Mouse (Mus musculus): Measurements from ENCODE around the gene Efcab5. TPM values are rescaled to one million over a fixed set of nuclear protein-coding genes. Genes with fewer than 3 reads are reported as not detected.
"Not testable (repeated sequence)": the region's sequence is repeated elsewhere in the genome, so short reads cannot be mapped to it uniquely, and the experiment has no call there.

The Efcab5 gene
- polyA plus RNA-seq, 1 experiment from 2014 or later, result 0.15 TPM

- ATAC-seq (ENCODE audit: low FRiP score, low TSS enrichment) (peak; percentile 40), DNase-seq (ENCODE audit: low spot score) (peak; percentile 39)
- 2% methylated on average over 16 of the region's 16 CpGs for WGBS
- Histone ChIP-seq H3K36me3 (ENCODE audit: control insufficient read depth, insufficient read depth, low read length) (peaks cover 6% of the 10 kb centered on the region; the same call in 1 of the 2 replicates), H3K27ac (replicated peaks) (peak overlapping the region; percentile 89), H3K4me2 (replicated peaks; ENCODE audit: low read depth) (peak overlapping the region; percentile 80), H3K4me3 (ENCODE audit: low read depth, low read length) (peak overlapping the region; percentile 89), H3K4me1 (replicated peaks; ENCODE audit: control insufficient read depth, insufficient read depth) (no peaks in the 10 kb centered on the region), H3K9me3 (ENCODE audit: control insufficient read depth, low read length) (no peaks in the 10 kb centered on the region), H3K9ac (ENCODE audit: low read length) (peak overlapping the region; percentile 76), H3K27me3 (ENCODE audit: control insufficient read depth, insufficient read depth, low read length) (no peaks in the 10 kb centered on the region)
- TF ChIP-seq CTCF (IDR thresholded peaks at IDR 0.05; ENCODE audit: low read depth) (no peak), EP300 (optimal IDR thresholded peaks at IDR 0.05) (no peak)
Measured at GRCm38 (mm10) chr11:77077792-77078191, 111.0 kb downstream of the Efcab5 start.

GRCm38 (mm10) chr11:77077331-77077730 lies 111.4 kb downstream of the Efcab5 start:
- DNase-seq (ENCODE audit: low spot score); H3K27me3 ChIP-seq (ENCODE audit: control insufficient read depth, insufficient read depth, low read length); H3K36me3 ChIP-seq (ENCODE audit: control insufficient read depth, insufficient read depth, low read length); ATAC-seq (ENCODE audit: low FRiP score, low TSS enrichment); H3K9me3 ChIP-seq (ENCODE audit: control insufficient read depth, low read length); H3K4me1 ChIP-seq (replicated peaks; ENCODE audit: control insufficient read depth, insufficient read depth); H3K27ac ChIP-seq (replicated peaks): not testable (repeated sequence)
- H3K9ac ChIP-seq (ENCODE audit: low read length), result peak overlapping the region; percentile 76; the same call in 1 of the 2 replicates
- H3K4me2 ChIP-seq (replicated peaks; ENCODE audit: low read depth), result peak overlapping the region; percentile 80
- peak overlapping the region; percentile 89 for H3K4me3 ChIP-seq (ENCODE audit: low read depth, low read length)
- 64% methylated on average over 4 of the region's 4 CpGs for WGBS

- Histone ChIP-seq H3K36me3 (ENCODE audit: control insufficient read depth, insufficient read depth, low read length) (peaks cover 6% of the 10 kb centered on the region; the same call in 1 of the 2 replicates), H3K9me3 (ENCODE audit: control insufficient read depth, low read length) (no peaks in the 10 kb centered on the region), H3K4me3 (ENCODE audit: low read depth, low read length) (no peak overlapping the region), H3K9ac (ENCODE audit: low read length) (no peak overlapping the region), H3K27ac (replicated peaks) (no peak overlapping the region), H3K27me3 (ENCODE audit: control insufficient read depth, insufficient read depth, low read length) (no peaks in the 10 kb centered on the region), H3K4me1 (replicated peaks; ENCODE audit: control insufficient read depth, insufficient read depth) (no peaks in the 10 kb centered on the region), H3K4me2 (replicated peaks; ENCODE audit: low read depth) (no peak overlapping the region)
- DNase-seq (ENCODE audit: low spot score) (peak; percentile 18), ATAC-seq (ENCODE audit: low FRiP score, low TSS enrichment) (no peak)
- 66% methylated on average over 4 of the region's 4 CpGs for WGBS
- TF ChIP-seq CTCF (IDR thresholded peaks at IDR 0.05; ENCODE audit: low read depth) (peak; percentile 61), EP300 (optimal IDR thresholded peaks at IDR 0.05) (no peak)
Measured at GRCm38 (mm10) chr11:77070721-77071120, 118.0 kb downstream of the Efcab5 start.

- TF ChIP-seq CTCF (IDR thresholded peaks at IDR 0.05; ENCODE audit: low read depth) (no peak), EP300 (optimal IDR thresholded peaks at IDR 0.05) (no peak)
- H3K27me3 ChIP-seq (ENCODE audit: control insufficient read depth, insufficient read depth, low read length), result no peaks in the 10 kb centered on the region
- H3K4me1 ChIP-seq (replicated peaks; ENCODE audit: control insufficient read depth, insufficient read depth), result no peaks in the 10 kb centered on the region
- no peak overlapping the region for H3K9ac ChIP-seq (ENCODE audit: low read length)
- WGBS, result 60% methylated on average over 4 of the region's 4 CpGs
- H3K4me2 ChIP-seq (replicated peaks; ENCODE audit: low read depth), result no peak overlapping the region
- H3K4me3 ChIP-seq (ENCODE audit: low read depth, low read length), result no peak overlapping the region
- no peak overlapping the region for H3K27ac ChIP-seq (replicated peaks)
- H3K36me3 ChIP-seq (ENCODE audit: control insufficient read depth, insufficient read depth, low read length), result peaks cover under 1% of the 10 kb centered on the region; the same call in 1 of the 2 replicates
- ATAC-seq (ENCODE audit: low FRiP score, low TSS enrichment), result no peak
- H3K9me3 ChIP-seq (ENCODE audit: control insufficient read depth, low read length), result no peaks in the 10 kb centered on the region
- no peak for DNase-seq (ENCODE audit: low spot score)
Measured at GRCm38 (mm10) chr11:77068825-77069224, 119.9 kb downstream of the Efcab5 start.

- TF ChIP-seq CTCF (IDR thresholded peaks at IDR 0.05; ENCODE audit: low read depth) (no peak), EP300 (optimal IDR thresholded peaks at IDR 0.05) (no peak)
- 87% methylated on average over 2 of the region's 2 CpGs for WGBS
- Histone ChIP-seq H3K9me3 (ENCODE audit: control insufficient read depth, low read length) (no peaks in the 10 kb centered on the region), H3K27me3 (ENCODE audit: control insufficient read depth, insufficient read depth, low read length) (no peaks in the 10 kb centered on the region), H3K27ac (replicated peaks) (no peak overlapping the region), H3K9ac (ENCODE audit: low read length) (no peak overlapping the region), H3K4me1 (replicated peaks; ENCODE audit: control insufficient read depth, insufficient read depth) (no peaks in the 10 kb centered on the region), H3K36me3 (ENCODE audit: control insufficient read depth, insufficient read depth, low read length) (no peaks in the 10 kb centered on the region), H3K4me3 (ENCODE audit: low read depth, low read length) (no peak overlapping the region), H3K4me2 (replicated peaks; ENCODE audit: low read depth) (no peak overlapping the region)
- DNase-seq (ENCODE audit: low spot score) (no peak), ATAC-seq (ENCODE audit: low FRiP score, low TSS enrichment) (no peak)
Measured at GRCm38 (mm10) chr11:77063406-77063805, 125.4 kb downstream of the Efcab5 start.

- Histone ChIP-seq H3K9me3 (ENCODE audit: control insufficient read depth, low read length) (no peaks in the 10 kb centered on the region), H3K36me3 (ENCODE audit: control insufficient read depth, insufficient read depth, low read length) (no peaks in the 10 kb centered on the region), H3K4me1 (replicated peaks; ENCODE audit: control insufficient read depth, insufficient read depth) (no peaks in the 10 kb centered on the region), H3K9ac (ENCODE audit: low read length) (no peak overlapping the region), H3K4me2 (replicated peaks; ENCODE audit: low read depth) (no peak overlapping the region), H3K4me3 (ENCODE audit: low read depth, low read length) (no peak overlapping the region), H3K27me3 (ENCODE audit: control insufficient read depth, insufficient read depth, low read length) (no peaks in the 10 kb centered on the region), H3K27ac (replicated peaks) (no peak overlapping the region)
- TF ChIP-seq CTCF (IDR thresholded peaks at IDR 0.05; ENCODE audit: low read depth) (no peak), EP300 (optimal IDR thresholded peaks at IDR 0.05) (no peak)
- 46% methylated on average over 5 of the region's 5 CpGs for WGBS
- DNase-seq (ENCODE audit: low spot score), result no peak
- no peak for ATAC-seq (ENCODE audit: low FRiP score, low TSS enrichment)
Measured at GRCm38 (mm10) chr11:77061951-77062350, 126.8 kb downstream of the Efcab5 start.

Data from stomach, postnatal 0 days (tissue).